Mouse (Mus musculus) thymus, adult 2 months (tissue): Measurements from ENCODE around the gene P2ry6.

Source experiments
- CTCF ChIP-seq: fragments of 200-500 bp; IDR thresholded peaks from 2 replicates; pipeline ENCODE4 v1.5.1; 2012; ENCODE audit warnings: mild to moderate bottlenecking, control low read depth, low read length, moderate library complexity, borderline replicate concordance; ENCODE audit not compliant: control insufficient read depth, poor library complexity, insufficient read depth; ENCODE audit errors: extremely low read depth
- POLR2A ChIP-seq: fragments of 200-500 bp; IDR thresholded peaks from 2 replicates; pipeline ENCODE4 v1.6.1; 2012; ENCODE audit warnings: mild to moderate bottlenecking, low read length, control low read depth, moderate library complexity; ENCODE audit not compliant: control insufficient read depth, poor library complexity, insufficient read depth; ENCODE audit errors: extremely low read depth

GRCm38 (mm10) chr7:100929639-100930303, 44.7 kb downstream of the P2ry6 start:
- no peak for TF ChIP-seq POLR2A
- no peak for TF ChIP-seq CTCF
